Mouse (Mus musculus) forebrain, embryonic 11.5 days (tissue): Measurements from ENCODE around the gene Hes6. TPM values are rescaled to one million over a fixed set of nuclear protein-coding genes. Genes with fewer than 3 reads are reported as not detected.

Experiments
- ATAC-seq: fragments of 200-750 bp; cut with Nextera tagmentation; replicated peaks from 2 replicates; pipeline ENCODE4 v1.8.0; 2017; ENCODE audit warnings: moderate TSS enrichment; ENCODE audit not compliant: low FRiP score
- DNase-seq: peaks from one replicate; pipeline ENCODE4 v3.0.0-alpha.2; 2017; ENCODE audit warnings: low spot score
- H3K27ac ChIP-seq: fragments of 300-500 bp; sonication (generic); 2 replicates; pipeline ENCODE4 v1.5.1; 2014; ENCODE audit warnings: low read depth, low read length
- H3K27me3 ChIP-seq: fragments of 300-500 bp; sonication (generic); 2 replicates; pipeline ENCODE4 v1.6.1; 2014; ENCODE audit warnings: mild to moderate bottlenecking, low read length, mixed read lengths; ENCODE audit not compliant: control insufficient read depth, insufficient read depth
- H3K36me3 ChIP-seq: fragments of 300-500 bp; sonication (generic); 2 replicates; pipeline ENCODE4 v1.6.1; 2014; ENCODE audit warnings: mild to moderate bottlenecking, low read length, moderate library complexity, mixed read lengths; ENCODE audit not compliant: control insufficient read depth, insufficient read depth
- H3K4me1 ChIP-seq: fragments of 300-500 bp; sonication (generic); replicated peaks from 2 replicates; pipeline ENCODE4 v1.6.1; 2014; ENCODE audit warnings: low read length, mixed read lengths; ENCODE audit not compliant: control insufficient read depth, insufficient read depth
- H3K4me2 ChIP-seq: fragments of 300-500 bp; sonication (generic); 2 replicates; pipeline ENCODE4 v1.6.1; 2014; ENCODE audit warnings: low read depth, mild to moderate bottlenecking, low read length, moderate library complexity, mixed read lengths; ENCODE audit not compliant: severe bottlenecking
- H3K4me3 ChIP-seq: fragments of 300-500 bp; sonication (generic); 2 replicates; pipeline ENCODE4 v1.5.1; 2014; ENCODE audit warnings: low read depth, low read length
- H3K9ac ChIP-seq: fragments of 300-500 bp; sonication (generic); 2 replicates; pipeline ENCODE4 v1.6.1; 2014; ENCODE audit warnings: low read length
- H3K9me3 ChIP-seq: fragments of 300-500 bp; sonication (generic); 2 replicates; pipeline ENCODE4 v1.6.1; 2016; ENCODE audit warnings: low read length, mixed read lengths; ENCODE audit not compliant: control insufficient read depth
- WGBS: fragments of 180-500 bp; shearing (Covaris S2); extraction: QIAGEN DNeasy Blood & Tissue Kit; methylation state at CpG from one replicate; pipeline ENCODE4 v1.1.7; 2014; 5-methylcytosine and 5-hydroxymethylcytosine counted together
- polyA plus RNA-seq: library from polyadenylated mRNA; unstranded; fragments of >200 nt; fragmentation: Nextera tagmentation; extraction: Ambion mirVana; gene quantifications from 2 replicates; pipeline ENCODE4 v1.2.1, GENCODE M21; 2014

Hes6 gene
- polyA plus RNA-seq = 258 and 260 TPM in 2 replicates

- ATAC-seq (peak; percentile 74), DNase-seq (peak; percentile 93)
- Histone ChIP-seq H3K36me3 (no peaks in the 10 kb centered on the region), H3K4me3 (peak within 1 kb of the TSS; percentile 61), H3K4me2 (peak within 1 kb of the TSS; percentile 78), H3K9ac (peak within 1 kb of the TSS; percentile 86), H3K27ac (peak within 1 kb of the TSS; percentile 97), H3K9me3 (no peaks in the 10 kb centered on the region), H3K4me1 (peaks cover 20% of the 10 kb centered on the region), H3K27me3 (no peaks in the 10 kb centered on the region)
- WGBS = under 1% methylated on average over 39 of the region's 39 CpGs
These were observed at the start of gene Hes6 for GRCm38 (mm10) chr1:91413898-91414594. TSS of gene Hes6 (minus strand) at chr1:91414038.

- Histone ChIP-seq H3K27ac (no peak overlapping the region), H3K36me3 (no peaks in the 10 kb centered on the region), H3K4me2 (no peak overlapping the region), H3K9ac (no peak overlapping the region), H3K4me3 (no peak overlapping the region), H3K9me3 (no peaks in the 10 kb centered on the region), H3K27me3 (no peaks in the 10 kb centered on the region; the same call in 1 of the 2 replicates), H3K4me1 (peaks cover 5% of the 10 kb centered on the region; the same call in 1 of the 2 replicates)
- DNase-seq (no peak), ATAC-seq (no peak)
- 89% methylated on average over 13 of the region's 13 CpGs for WGBS
These were observed 49.6 kb upstream of the Hes6 start for GRCm38 (mm10) chr1:91463336-91463995.

GRCm38 (mm10) chr1:91460564-91460963 is 46.7 kb upstream of the Hes6 start:
- WGBS = 42% methylated on average over 4 of the region's 4 CpGs
- no peak for ATAC-seq
- no peak for DNase-seq
- Histone ChIP-seq H3K4me3 (no peak overlapping the region), H3K9ac (no peak overlapping the region), H3K27me3 (peaks cover 3% of the 10 kb centered on the region; the same call in 1 of the 2 replicates), H3K36me3 (no peaks in the 10 kb centered on the region), H3K27ac (no peak overlapping the region), H3K4me2 (no peak overlapping the region), H3K4me1 (peaks cover 18% of the 10 kb centered on the region), H3K9me3 (no peaks in the 10 kb centered on the region)

- H3K9me3 ChIP-seq = no peaks in the 10 kb centered on the region
- no peak for ATAC-seq
- H3K36me3 ChIP-seq = no peaks in the 10 kb centered on the region
- 43% methylated on average over 7 of the region's 7 CpGs for WGBS
- H3K27me3 ChIP-seq = peaks cover 3% of the 10 kb centered on the region; the same call in 1 of the 2 replicates
- H3K4me3 ChIP-seq = peak overlapping the region; percentile 60; the same call in 1 of the 2 replicates
- H3K9ac ChIP-seq = peak overlapping the region; percentile 49; the same call in 1 of the 2 replicates
- peaks cover 18% of the 10 kb centered on the region for H3K4me1 ChIP-seq
- no peak for DNase-seq
- H3K27ac ChIP-seq = no peak overlapping the region
- H3K4me2 ChIP-seq = peak overlapping the region; percentile 59
These were observed 46.2 kb upstream of the Hes6 start for GRCm38 (mm10) chr1:91460069-91460468.

- Histone ChIP-seq H3K27me3 (peaks cover 3% of the 10 kb centered on the region; the same call in 1 of the 2 replicates), H3K9ac (peak within 1 kb of the TSS; percentile 55), H3K4me3 (peak within 1 kb of the TSS; percentile 60), H3K27ac (peak within 1 kb of the TSS; percentile 37; the same call in 1 of the 2 replicates), H3K36me3 (no peaks in the 10 kb centered on the region), H3K4me1 (peaks cover 18% of the 10 kb centered on the region), H3K4me2 (peak within 1 kb of the TSS; percentile 74), H3K9me3 (no peaks in the 10 kb centered on the region)
- DNase-seq (peak; percentile 99), ATAC-seq (peak; percentile 98)
- WGBS = under 1% methylated on average over 88 of the region's 91 CpGs
These were observed 45.4 kb upstream of the Hes6 start, which contains the start of gene Per2 for GRCm38 (mm10) chr1:91459059-91459809. TSS of gene Per2 (minus strand) at chr1:91459324.

- Histone ChIP-seq H3K4me2 (peak overlapping the region; percentile 74), H3K27ac (no peak overlapping the region), H3K36me3 (no peaks in the 10 kb centered on the region), H3K9me3 (no peaks in the 10 kb centered on the region), H3K27me3 (peaks cover 3% of the 10 kb centered on the region; the same call in 1 of the 2 replicates), H3K9ac (peak overlapping the region; percentile 55), H3K4me1 (peaks cover 18% of the 10 kb centered on the region), H3K4me3 (peak overlapping the region; percentile 60)
- ATAC-seq = peak; percentile 11
- 26% methylated on average over 8 of the region's 8 CpGs for WGBS
- DNase-seq = peak; percentile 57
These were observed 44.5 kb upstream of the Hes6 start for GRCm38 (mm10) chr1:91458223-91458861.

GRCm38 (mm10) chr1:91457698-91458097 is 43.9 kb upstream of the Hes6 start:
- Histone ChIP-seq H3K4me2 (no peak overlapping the region), H3K27me3 (peaks cover 3% of the 10 kb centered on the region; the same call in 1 of the 2 replicates), H3K27ac (no peak overlapping the region), H3K9me3 (no peaks in the 10 kb centered on the region), H3K4me1 (peaks cover 18% of the 10 kb centered on the region), H3K4me3 (no peak overlapping the region), H3K36me3 (no peaks in the 10 kb centered on the region), H3K9ac (no peak overlapping the region)
- WGBS = 82% methylated on average over 5 of the region's 5 CpGs
- DNase-seq = no peak
- ATAC-seq = no peak

GRCm38 (mm10) chr1:91457116-91457515 is 43.3 kb upstream of the Hes6 start:
- no peak for ATAC-seq
- Histone ChIP-seq H3K36me3 (no peaks in the 10 kb centered on the region), H3K4me3 (no peak overlapping the region), H3K9ac (no peak overlapping the region), H3K27ac (no peak overlapping the region), H3K4me2 (no peak overlapping the region), H3K4me1 (peaks cover 18% of the 10 kb centered on the region), H3K27me3 (peaks cover 3% of the 10 kb centered on the region; the same call in 1 of the 2 replicates), H3K9me3 (no peaks in the 10 kb centered on the region)
- WGBS = 91% methylated on average over 4 of the region's 4 CpGs
- no peak for DNase-seq
